Mouse (Mus musculus): ENCODE data around the gene Plpp4.

DNA sequence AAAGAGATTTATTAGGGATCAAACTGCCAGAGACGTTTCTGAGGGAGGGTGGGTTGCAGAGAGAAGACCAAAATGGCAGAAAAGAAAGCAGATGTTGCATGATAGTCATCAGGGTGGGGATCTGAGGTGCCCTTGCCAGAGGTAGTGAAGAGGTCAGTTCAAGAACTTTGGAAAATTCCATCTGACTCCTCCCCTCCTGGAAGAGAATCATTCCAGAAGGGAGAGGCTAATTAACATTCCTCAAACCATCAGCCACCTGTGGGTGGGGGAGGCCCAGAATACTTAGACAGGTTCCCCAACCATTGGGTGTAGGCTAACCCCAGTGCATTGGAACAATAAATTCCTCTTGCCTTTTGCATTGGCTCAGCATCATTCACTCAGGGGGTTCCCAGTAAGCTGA is 164.3 kb downstream of the Plpp4 start:
- TF ChIP-seq CEBPB (IDR thresholded peaks at IDR 0.05; ENCODE audit: insufficient read depth, poor library complexity, severe bottlenecking) (no peak), TCF12 (IDR thresholded peaks at IDR 0.05; ENCODE audit: insufficient read depth, poor library complexity, severe bottlenecking) (no peak), POLR2A (IDR thresholded peaks at IDR 0.05; ENCODE audit: insufficient read length, low read depth) (no peak), POLR2AphosphoS2 (IDR thresholded peaks at IDR 0.05; ENCODE audit: insufficient read length, low read depth) (no peak), E2F4 (IDR thresholded peaks at IDR 0.05; ENCODE audit: insufficient read depth) (no peak), REST (IDR thresholded peaks at IDR 0.05; ENCODE audit: insufficient read depth, insufficient read length) (no peak), MYOD1 (IDR thresholded peaks at IDR 0.05; ENCODE audit: control insufficient read depth in 1 of 3, insufficient read length in 2 of 3, low read depth in 2 of 3) (no peak), TCF3 (IDR thresholded peaks at IDR 0.05; ENCODE audit: insufficient read length, low read depth) (no peak)

All from myocyte (in vitro differentiated cells).